Mouse (Mus musculus) heart, postnatal 0 days (tissue): Measurements from ENCODE around the gene Mypop. TPM values are rescaled to one million over a fixed set of nuclear protein-coding genes. Genes with fewer than 3 reads are reported as not detected.

Source experiments
- ATAC-seq: fragments of 200-750 bp; cut with Nextera tagmentation; 2 replicates; pipeline ENCODE4 v1.8.0; 2017; ENCODE audit warnings: low read depth, moderate number of reproducible peaks, moderate library complexity; ENCODE audit not compliant: insufficient read depth
- DNase-seq: peaks from one replicate; pipeline ENCODE4 v3.0.0-alpha.2; 2016; ENCODE audit warnings: low spot score
- H3K27ac ChIP-seq: fragments of 300-500 bp; sonication (generic); 2 replicates; pipeline ENCODE4 v1.5.1; 2014; ENCODE audit warnings: low read depth, mild to moderate bottlenecking
- H3K27me3 ChIP-seq: fragments of 300-500 bp; sonication (generic); 2 replicates; pipeline ENCODE4 v1.6.1; 2014; ENCODE audit warnings: low read length, mixed read lengths; ENCODE audit not compliant: control insufficient read depth, insufficient read depth
- H3K36me3 ChIP-seq: fragments of 300-500 bp; sonication (generic); replicated peaks from 2 replicates; pipeline ENCODE4 v1.6.1; 2014; ENCODE audit warnings: low read length, mixed read lengths; ENCODE audit not compliant: control insufficient read depth, insufficient read depth
- H3K4me1 ChIP-seq: fragments of 300-500 bp; sonication (generic); 2 replicates; pipeline ENCODE4 v1.6.1; 2014; ENCODE audit warnings: antibody characterized with exemption; ENCODE audit not compliant: control insufficient read depth, insufficient read depth
- H3K4me2 ChIP-seq: fragments of 300-500 bp; sonication (generic); 2 replicates; pipeline ENCODE4 v1.6.1; 2014; ENCODE audit warnings: low read depth, mild to moderate bottlenecking, low read length, moderate library complexity
- H3K4me3 ChIP-seq: fragments of 300-500 bp; sonication (generic); 2 replicates; pipeline ENCODE4 v1.5.1; 2014; ENCODE audit warnings: low read depth, low read length
- H3K9ac ChIP-seq: fragments of 300-500 bp; sonication (generic); replicated peaks from 2 replicates; pipeline ENCODE4 v1.6.1; 2014; ENCODE audit warnings: low read depth, low read length, mixed read lengths
- H3K9me3 ChIP-seq: fragments of 300-500 bp; sonication (generic); replicated peaks from 2 replicates; pipeline ENCODE4 v1.6.1; 2016; ENCODE audit warnings: low read length; ENCODE audit not compliant: control insufficient read depth
- CTCF ChIP-seq: IDR thresholded peaks from 2 replicates; pipeline ENCODE4 v1.5.1; 2016; ENCODE audit warnings: antibody characterized with exemption, control low read depth, low read depth
- EP300 ChIP-seq: IDR thresholded peaks from 2 replicates; pipeline ENCODE4 v1.6.1; 2016; ENCODE audit warnings: antibody characterized with exemption, low read depth
- WGBS: fragments of 180-500 bp; shearing (Covaris S2); extraction: QIAGEN DNeasy Blood & Tissue Kit; methylation state at CpG from one replicate; pipeline ENCODE4 v1.1.7; 2014; 5-methylcytosine and 5-hydroxymethylcytosine counted together
- polyA plus RNA-seq: library from polyadenylated mRNA; unstranded; fragments of >200 nt; fragmentation: Nextera tagmentation; extraction: Ambion mirVana; gene quantifications from 2 replicates; pipeline ENCODE4 v1.2.1, GENCODE M21; 2015
- total RNA-seq: library from RNA; depleted of rRNA; stranded (reverse); fragments of >200 nt; gene quantifications from 2 replicates; pipeline ENCODE4 v1.2.3, GENCODE M21; 2014; ENCODE audit warnings: low replicate concordance

The Mypop gene
- total and polyA plus RNA-seq, 2 experiments from 2014 or later = 0.34 to 0.79 TPM

DNA sequence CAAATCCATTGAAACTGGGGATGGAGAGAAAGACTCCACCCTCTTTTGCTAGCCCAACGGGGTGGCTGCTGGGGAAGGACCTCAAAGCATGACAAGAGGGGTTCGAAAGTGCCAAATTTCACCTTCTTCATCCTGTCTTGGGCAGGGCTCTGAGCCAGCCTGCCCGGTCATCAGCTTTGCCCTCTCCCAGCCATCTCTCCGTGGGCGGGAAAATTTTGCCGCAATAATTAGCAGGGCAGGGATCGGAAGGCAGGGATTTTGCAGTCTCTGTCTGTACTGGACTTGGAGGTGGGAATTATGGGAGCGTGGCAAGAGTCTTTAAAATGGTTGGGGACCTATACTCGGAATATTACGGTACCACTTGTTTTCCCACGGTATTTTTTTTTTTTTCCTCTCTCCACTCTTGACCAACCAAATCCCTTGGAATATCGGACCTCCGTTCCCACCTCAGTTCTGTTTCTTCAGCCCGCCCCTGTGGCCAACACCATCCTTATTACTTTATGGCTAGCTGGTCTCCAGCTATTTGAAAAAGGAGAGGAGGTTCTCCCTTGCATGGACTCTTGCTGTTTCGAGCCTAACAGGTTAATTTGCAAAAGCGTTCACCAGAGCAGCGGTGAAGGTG lies 28.8 kb upstream of the Mypop start:
- DNase-seq (no peak), ATAC-seq (no peak)
- peaks cover 68% of the 10 kb centered on the region for H3K27me3 ChIP-seq
- H3K9me3 ChIP-seq = no peaks in the 10 kb centered on the region
- no peak for TF ChIP-seq CTCF
- no peak for TF ChIP-seq EP300
- H3K4me2 ChIP-seq = peak overlapping the region; percentile 5; the same call in 1 of the 2 replicates
- H3K4me3 ChIP-seq = 0 out of 2 replicates have a peak overlapping the region, but pooled peaks have one; percentile 8
- no peaks in the 10 kb centered on the region for H3K36me3 ChIP-seq
- WGBS = 7% methylated on average over 17 of the region's 17 CpGs
- H3K9ac ChIP-seq = no peak overlapping the region
- H3K4me1 ChIP-seq = peaks cover 5% of the 10 kb centered on the region; the same call in 1 of the 2 replicates
- no peak overlapping the region for H3K27ac ChIP-seq

DNA sequence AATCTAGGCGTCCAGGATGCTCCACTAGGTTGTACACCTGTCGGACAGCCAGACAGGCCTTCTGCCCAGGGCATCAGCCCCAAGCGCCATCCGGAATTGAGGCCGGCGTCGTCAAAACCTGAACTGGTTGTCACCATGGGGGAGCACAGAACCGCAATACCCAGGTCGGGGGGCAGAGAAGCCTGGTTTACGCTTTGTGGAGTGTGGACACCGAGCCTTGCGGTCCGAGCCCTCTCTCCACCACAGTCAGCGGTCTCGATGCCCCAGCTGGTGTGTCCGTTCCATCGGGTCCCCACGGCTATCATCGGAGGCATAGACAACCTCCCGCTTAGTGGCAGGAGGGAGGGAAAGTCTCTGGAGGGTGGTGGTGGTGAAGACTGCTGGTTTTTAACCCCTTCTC lies 28.2 kb upstream of the Mypop start:
- Histone ChIP-seq H3K9me3 (no peaks in the 10 kb centered on the region), H3K4me2 (peak overlapping the region; percentile 5; the same call in 1 of the 2 replicates), H3K27me3 (peaks cover 68% of the 10 kb centered on the region), H3K4me1 (0 out of 2 replicates have a peak, but pooled peaks cover under 1% of the 10 kb centered on the region), H3K9ac (no peak overlapping the region), H3K36me3 (no peaks in the 10 kb centered on the region), H3K27ac (no peak overlapping the region), H3K4me3 (0 out of 2 replicates have a peak overlapping the region, but pooled peaks have one; percentile 8)
- no peak for DNase-seq
- ATAC-seq = no peak
- WGBS = 5% methylated on average over 20 of the region's 20 CpGs
- TF ChIP-seq EP300 (no peak), CTCF (no peak)

DNA sequence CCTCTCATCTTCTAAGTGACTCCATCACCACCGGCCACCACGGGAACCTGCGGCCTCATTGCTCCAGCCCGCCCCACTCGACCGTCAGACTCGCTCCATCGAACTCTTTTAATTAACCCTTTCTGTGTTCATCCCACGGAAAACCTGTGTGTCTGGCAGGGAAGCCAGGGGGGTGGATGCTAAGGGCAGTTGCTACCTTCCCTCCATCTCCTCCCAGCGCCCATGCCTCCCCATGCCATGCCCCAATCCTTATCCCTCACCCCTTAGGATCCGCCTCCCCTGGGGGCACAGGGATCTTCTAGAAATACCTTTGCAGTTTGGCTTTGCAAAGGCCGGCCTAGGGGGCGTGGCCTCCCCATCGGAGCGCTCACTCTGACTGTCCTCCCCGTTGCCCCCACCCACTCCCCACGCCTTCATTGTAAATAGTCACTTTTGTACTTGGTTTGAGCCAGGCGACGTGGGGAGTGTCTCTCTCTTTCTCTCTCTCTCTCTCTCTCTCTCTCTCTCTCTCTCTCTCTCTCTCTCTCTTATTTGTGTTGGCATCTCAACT lies 27.7 kb upstream of the Mypop start:
- TF ChIP-seq CTCF (no peak), EP300 (no peak)
- no peaks in the 10 kb centered on the region for H3K4me1 ChIP-seq
- no peak overlapping the region for H3K4me3 ChIP-seq
- whole genome bisulfite sequencing = 3% methylated on average over 19 of the region's 19 CpGs
- peaks cover 68% of the 10 kb centered on the region for H3K27me3 ChIP-seq
- no peak for DNase-seq
- no peak for ATAC-seq
- H3K27ac ChIP-seq = no peak overlapping the region
- H3K9me3 ChIP-seq = no peaks in the 10 kb centered on the region
- H3K36me3 ChIP-seq = no peaks in the 10 kb centered on the region
- no peak overlapping the region for H3K9ac ChIP-seq
- no peak overlapping the region for H3K4me2 ChIP-seq

DNA sequence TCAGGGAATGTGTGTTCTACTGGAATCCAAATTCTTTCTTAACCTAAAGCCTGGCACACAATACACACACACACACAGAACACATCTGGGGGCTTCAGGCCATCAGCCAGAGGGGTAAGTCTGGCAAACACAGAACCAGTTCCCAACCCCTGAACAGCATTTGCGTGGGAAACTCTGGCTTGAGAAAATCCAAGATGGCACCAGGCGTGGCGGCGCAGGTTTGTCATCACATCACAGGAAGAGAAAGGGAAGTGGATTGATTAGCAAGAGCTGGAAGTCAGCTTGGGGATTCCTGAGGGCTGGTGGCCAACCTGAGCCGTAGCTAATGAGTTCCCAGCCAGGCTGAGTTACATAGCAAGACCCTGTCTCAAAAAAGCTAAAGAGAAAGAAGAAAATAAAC lies 25.7 kb upstream of the Mypop start:
- H3K4me1 ChIP-seq = no peaks in the 10 kb centered on the region
- TF ChIP-seq EP300 (no peak), CTCF (no peak)
- no peak overlapping the region for H3K4me2 ChIP-seq
- no peaks in the 10 kb centered on the region for H3K36me3 ChIP-seq
- no peak overlapping the region for H3K9ac ChIP-seq
- H3K27ac ChIP-seq = no peak overlapping the region
- H3K9me3 ChIP-seq = no peaks in the 10 kb centered on the region
- no peak overlapping the region for H3K4me3 ChIP-seq
- no peak for ATAC-seq
- DNase-seq = no peak
- WGBS = 69% methylated on average over 5 of the region's 5 CpGs
- peaks cover 56% of the 10 kb centered on the region for H3K27me3 ChIP-seq

DNA sequence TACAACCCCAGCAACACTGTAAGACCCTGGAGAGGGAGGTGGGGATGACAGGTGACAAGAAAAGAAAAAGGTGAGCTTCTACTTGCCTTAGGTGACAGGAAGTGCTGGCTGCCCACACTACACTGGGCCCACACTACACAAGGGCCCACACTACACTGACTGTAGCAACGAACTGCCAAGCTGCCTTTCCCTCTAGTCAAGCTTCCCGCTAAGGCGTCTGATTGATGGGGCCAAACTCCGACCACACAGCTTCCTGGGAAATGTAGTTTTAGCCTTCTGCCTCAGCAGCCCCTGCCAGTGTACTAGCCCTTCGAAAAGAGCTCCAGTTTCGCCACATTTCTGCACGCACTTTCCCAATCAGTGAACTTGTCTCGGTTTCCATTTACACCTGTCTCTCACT lies 23.4 kb upstream of the Mypop start:
- no peak overlapping the region for H3K4me2 ChIP-seq
- TF ChIP-seq CTCF = no peak
- TF ChIP-seq EP300 = no peak
- 12% methylated on average over 8 of the region's 8 CpGs for WGBS
- no peak for DNase-seq
- H3K4me1 ChIP-seq = no peaks in the 10 kb centered on the region
- H3K9me3 ChIP-seq = no peaks in the 10 kb centered on the region
- ATAC-seq = no peak
- H3K9ac ChIP-seq = no peak overlapping the region
- no peaks in the 10 kb centered on the region for H3K36me3 ChIP-seq
- H3K27me3 ChIP-seq = peaks cover 33% of the 10 kb centered on the region
- no peak overlapping the region for H3K27ac ChIP-seq
- no peak overlapping the region for H3K4me3 ChIP-seq

DNA sequence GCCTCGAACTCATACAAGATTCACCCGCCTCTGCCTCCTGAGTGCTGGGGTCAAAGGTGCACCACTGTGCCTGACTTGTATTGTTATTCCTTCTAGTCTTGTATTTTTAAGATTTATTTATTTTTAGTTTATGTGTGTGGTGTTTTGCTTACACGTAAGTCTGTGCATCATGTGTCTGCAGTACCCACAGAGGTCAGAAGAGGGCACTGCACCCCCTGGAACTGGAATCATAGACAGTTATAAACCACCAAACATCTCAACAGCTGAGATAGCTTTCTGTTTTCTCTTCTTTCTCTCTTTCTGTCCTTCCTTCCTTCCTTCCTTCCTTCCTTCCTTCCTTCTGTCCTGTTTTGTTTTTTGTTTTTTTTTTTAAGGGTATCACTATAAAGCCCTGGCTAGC lies 20.1 kb upstream of the Mypop start:
- WGBS = 92% methylated on average over 3 of the region's 3 CpGs
- DNase-seq = no peak
- H3K4me2 ChIP-seq = no peak overlapping the region
- H3K36me3 ChIP-seq = no peaks in the 10 kb centered on the region
- H3K4me1 ChIP-seq = no peaks in the 10 kb centered on the region
- no peak overlapping the region for H3K4me3 ChIP-seq
- no peak overlapping the region for H3K27ac ChIP-seq
- H3K9me3 ChIP-seq = no peaks in the 10 kb centered on the region
- H3K9ac ChIP-seq = no peak overlapping the region
- ATAC-seq = no peak
- peaks cover 2% of the 10 kb centered on the region; the same call in 1 of the 2 replicates for H3K27me3 ChIP-seq
- TF ChIP-seq EP300 (no peak), CTCF (no peak)
